Mouse (Mus musculus) liver, embryonic 12.5 days (tissue): ENCODE measurements around the gene Rpain. TPM values are rescaled to one million over a fixed set of nuclear protein-coding genes. Genes with fewer than 3 reads are reported as not detected.

Experiments used
- ATAC-seq: fragments of 200-750 bp; cut with Nextera tagmentation; 2 replicates; pipeline ENCODE4 v1.8.0; 2017; ENCODE audit warnings: moderate number of reproducible peaks, mild to moderate bottlenecking, moderate library complexity
- H3K27ac ChIP-seq: fragments of 300-500 bp; sonication (generic); 2 replicates; pipeline ENCODE4 v1.5.1; 2016; ENCODE audit warnings: mild to moderate bottlenecking
- H3K27me3 ChIP-seq: fragments of 300-500 bp; sonication (generic); replicated peaks from 2 replicates; pipeline ENCODE4 v1.6.1; 2016; ENCODE audit warnings: mild to moderate bottlenecking, moderate library complexity
- H3K36me3 ChIP-seq: fragments of 300-500 bp; sonication (generic); 2 replicates; pipeline ENCODE4 v1.6.1; 2016; ENCODE audit warnings: mild to moderate bottlenecking, moderate library complexity
- H3K4me1 ChIP-seq: fragments of 300-500 bp; sonication (generic); 2 replicates; pipeline ENCODE4 v1.6.1; 2016
- H3K4me2 ChIP-seq: fragments of 300-500 bp; sonication (generic); 2 replicates; pipeline ENCODE4 v1.6.1; 2016; ENCODE audit warnings: mild to moderate bottlenecking, moderate library complexity
- H3K4me3 ChIP-seq: fragments of 300-500 bp; sonication (generic); 2 replicates; pipeline ENCODE4 v1.5.1; 2016; ENCODE audit warnings: mild to moderate bottlenecking, moderate library complexity
- H3K9ac ChIP-seq: fragments of 300-500 bp; sonication (generic); 2 replicates; pipeline ENCODE4 v1.6.1; 2016; ENCODE audit warnings: mild to moderate bottlenecking, moderate library complexity
- H3K9me3 ChIP-seq: fragments of 300-500 bp; sonication (generic); replicated peaks from 2 replicates; pipeline ENCODE4 v1.6.1; 2016; ENCODE audit warnings: mild to moderate bottlenecking, moderate library complexity
- WGBS: fragments of 180-500 bp; shearing (Covaris S2); methylation state at CpG from one replicate; pipeline ENCODE4 v1.1.7; 2016; ENCODE audit not compliant: insufficient replicate concordance; 5-methylcytosine and 5-hydroxymethylcytosine counted together
- polyA plus RNA-seq: library from polyadenylated mRNA; unstranded; fragments of >200 nt; fragmentation: Nextera tagmentation; extraction: Ambion mirVana; gene quantifications from 2 replicates; pipeline ENCODE4 v1.2.1, GENCODE M21; 2016

The Rpain gene
- polyA plus RNA-seq, 1 experiment from 2014 or later, result 105 TPM

DNA sequence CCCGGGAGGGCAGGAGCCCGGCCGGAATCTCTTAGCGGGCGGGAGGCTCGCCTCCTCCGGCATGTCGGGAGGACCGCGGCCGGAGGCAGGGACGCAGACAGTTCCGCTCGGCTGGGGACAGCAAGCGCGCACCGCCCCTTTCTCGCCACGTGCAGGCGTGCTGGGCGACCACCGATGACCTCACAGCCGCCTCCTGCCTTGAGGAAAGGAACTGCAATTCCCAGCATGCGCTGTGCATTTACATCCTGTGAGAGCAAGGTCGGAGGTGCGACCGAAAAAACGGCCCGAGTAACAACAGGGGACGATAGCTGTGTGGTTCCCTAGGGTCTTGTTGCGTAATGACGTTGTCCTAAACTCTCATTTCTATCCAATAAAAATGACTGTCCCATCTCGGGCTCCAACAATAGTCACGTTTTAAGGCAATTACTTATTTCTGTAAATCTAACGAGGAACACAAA is 34.3 kb downstream of the Rpain start, which contains the start of gene Dhx33:
Gene Dhx33, minus strand, starts transcription at position 122 of the 458 bp plus-strand sequence.
- no peaks in the 10 kb centered on the region for H3K9me3 ChIP-seq
- peak; percentile 93 for ATAC-seq
- peaks cover 42% of the 10 kb centered on the region for H3K36me3 ChIP-seq
- peak within 1 kb of the TSS; percentile 82 for H3K27ac ChIP-seq
- H3K4me2 ChIP-seq, result peak within 1 kb of the TSS; percentile 90
- H3K27me3 ChIP-seq, result no peaks in the 10 kb centered on the region
- H3K4me3 ChIP-seq, result peak within 1 kb of the TSS; percentile 93
- H3K4me1 ChIP-seq, result peaks cover 34% of the 10 kb centered on the region
- H3K9ac ChIP-seq, result peak within 1 kb of the TSS; percentile 83
- WGBS, result under 1% methylated on average over 34 of the region's 35 CpGs

DNA sequence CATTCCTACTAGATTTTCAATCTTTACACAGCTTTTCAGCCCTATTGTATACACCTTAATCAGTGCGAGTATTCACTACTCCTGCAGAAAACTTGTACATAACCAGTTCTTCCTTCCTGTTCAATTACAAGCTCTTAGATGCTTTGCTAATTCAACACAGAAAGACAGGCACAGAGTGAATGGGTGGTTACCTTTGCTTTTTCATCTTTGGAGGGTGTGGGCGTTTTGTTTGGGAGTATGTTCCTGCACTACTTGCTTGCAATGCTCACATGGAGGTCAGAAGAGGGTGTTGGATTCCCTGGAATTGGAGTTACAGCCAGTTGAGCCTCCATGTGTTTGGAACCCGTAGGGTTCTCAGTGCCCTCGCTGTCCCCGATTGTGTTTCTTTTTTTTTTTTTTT is 35.0 kb downstream of the Rpain start:
- no peak for ATAC-seq
- H3K27me3 ChIP-seq, result no peaks in the 10 kb centered on the region
- peak overlapping the region; percentile 72 for H3K27ac ChIP-seq
- H3K4me2 ChIP-seq, result peak overlapping the region; percentile 90
- H3K9ac ChIP-seq, result peak overlapping the region; percentile 83
- peaks cover 42% of the 10 kb centered on the region for H3K36me3 ChIP-seq
- H3K4me1 ChIP-seq, result peaks cover 38% of the 10 kb centered on the region
- no peaks in the 10 kb centered on the region for H3K9me3 ChIP-seq
- peak overlapping the region; percentile 93 for H3K4me3 ChIP-seq
- 45% methylated on average over 5 of the region's 5 CpGs for WGBS

DNA sequence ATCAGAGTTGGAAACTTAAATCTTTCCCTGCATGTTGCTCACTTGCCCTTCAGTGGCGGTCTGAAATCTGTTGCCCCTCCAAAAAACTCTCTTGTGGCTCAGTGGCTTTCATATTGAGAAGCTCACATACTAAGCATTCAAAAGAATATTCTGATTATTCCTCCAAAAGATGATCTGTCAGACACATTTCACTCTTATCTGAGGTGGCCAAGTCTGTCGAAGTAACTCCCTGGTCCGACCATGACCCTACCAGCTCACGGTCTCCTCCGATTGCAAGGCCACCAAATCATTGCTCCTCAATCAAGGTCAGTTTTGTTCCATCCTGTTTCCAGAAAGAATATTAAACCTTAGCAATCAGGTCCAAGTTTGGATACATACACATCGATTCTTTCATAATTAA is 37.0 kb downstream of the Rpain start:
- Histone ChIP-seq H3K27ac (no peak overlapping the region), H3K27me3 (no peaks in the 10 kb centered on the region), H3K9ac (no peak overlapping the region), H3K4me2 (no peak overlapping the region), H3K9me3 (no peaks in the 10 kb centered on the region), H3K4me3 (no peak overlapping the region), H3K4me1 (peaks cover 29% of the 10 kb centered on the region), H3K36me3 (peaks cover 48% of the 10 kb centered on the region)
- ATAC-seq, result no peak
- 80% methylated on average over 6 of the region's 6 CpGs for whole genome bisulfite sequencing

DNA sequence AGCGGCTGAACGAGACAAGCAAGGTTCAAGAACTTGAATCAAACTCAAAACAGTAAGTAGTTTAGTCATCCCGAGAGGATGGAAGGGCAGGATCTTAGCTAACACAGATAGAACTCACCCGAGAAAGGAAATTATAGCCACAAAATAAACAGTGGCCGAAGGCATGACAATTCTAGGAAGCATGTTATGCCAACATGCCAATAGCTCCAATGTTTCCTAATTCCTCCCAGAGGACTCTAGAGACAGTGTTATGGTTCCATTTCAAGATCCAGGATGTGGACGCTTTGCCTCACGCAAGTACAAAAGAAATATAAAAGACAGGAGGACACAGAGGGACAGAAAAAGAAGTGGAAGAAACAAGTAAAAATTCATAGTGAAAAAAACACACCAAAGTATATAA is 37.8 kb downstream of the Rpain start:
- no peak overlapping the region for H3K4me2 ChIP-seq
- peaks cover 21% of the 10 kb centered on the region for H3K4me1 ChIP-seq
- 86% methylated on average over 7 of the region's 7 CpGs for WGBS
- H3K9ac ChIP-seq, result no peak overlapping the region
- no peak overlapping the region for H3K4me3 ChIP-seq
- no peak for ATAC-seq
- H3K36me3 ChIP-seq, result peaks cover 56% of the 10 kb centered on the region
- no peaks in the 10 kb centered on the region for H3K27me3 ChIP-seq
- H3K27ac ChIP-seq, result no peak overlapping the region
- no peaks in the 10 kb centered on the region for H3K9me3 ChIP-seq

DNA sequence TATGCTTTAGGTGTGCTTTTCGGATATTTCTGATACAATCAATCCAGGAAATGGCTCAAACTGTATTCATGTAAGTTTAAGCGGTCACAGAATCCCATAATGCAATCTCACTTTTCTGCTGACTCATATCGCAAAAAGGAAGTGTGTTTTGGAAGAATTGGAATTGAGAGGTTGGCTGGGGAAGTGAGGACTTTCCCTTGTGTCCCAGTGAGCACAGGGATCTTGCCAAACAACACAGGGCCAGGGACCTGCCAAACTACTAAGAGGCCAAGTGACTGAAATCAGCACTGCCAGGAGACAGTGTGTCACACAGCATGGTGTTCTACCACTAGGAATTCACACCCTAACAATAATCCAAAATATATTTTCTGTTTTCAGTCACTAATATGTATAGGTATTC is 38.3 kb downstream of the Rpain start:
- 76% methylated on average over 3 of the region's 3 CpGs for WGBS
- Histone ChIP-seq H3K9ac (no peak overlapping the region), H3K36me3 (peaks cover 59% of the 10 kb centered on the region)

DNA sequence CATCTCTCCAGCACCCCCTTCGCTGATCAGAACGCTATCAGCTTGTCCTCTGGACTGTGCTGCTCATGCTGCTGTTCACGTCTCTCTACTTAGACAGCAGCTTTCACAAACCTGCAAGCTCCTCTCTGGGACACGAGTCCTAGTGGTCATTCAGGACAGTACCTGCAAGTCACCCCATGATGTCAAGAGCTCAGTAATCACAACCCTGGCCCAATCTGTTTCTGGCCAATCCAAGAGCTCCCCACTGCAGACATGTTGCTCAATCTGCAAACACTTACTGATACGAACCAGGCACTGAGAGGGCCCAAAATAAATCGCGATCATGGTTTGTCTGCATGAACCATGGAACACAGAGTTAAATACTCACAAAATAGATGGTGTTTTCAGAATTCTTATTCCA is 42.7 kb downstream of the Rpain start:
- 78% methylated on average over 7 of the region's 7 CpGs for WGBS
- no peaks in the 10 kb centered on the region for H3K27me3 ChIP-seq
- peaks cover 23% of the 10 kb centered on the region for H3K4me1 ChIP-seq
- ATAC-seq, result peak; percentile 71
- no peak overlapping the region for H3K9ac ChIP-seq
- H3K4me2 ChIP-seq, result no peak overlapping the region
- peaks cover 69% of the 10 kb centered on the region for H3K36me3 ChIP-seq
- no peak overlapping the region for H3K27ac ChIP-seq
- no peak overlapping the region for H3K4me3 ChIP-seq
- H3K9me3 ChIP-seq, result no peaks in the 10 kb centered on the region

More for the DNA sequence above, 38.3 kb downstream of the Rpain start:
- Histone ChIP-seq H3K4me3 (no peak overlapping the region), H3K4me1 (peaks cover 16% of the 10 kb centered on the region), H3K27ac (no peak overlapping the region), H3K9me3 (no peaks in the 10 kb centered on the region), H3K27me3 (no peaks in the 10 kb centered on the region), H3K4me2 (no peak overlapping the region)
- ATAC-seq, result no peak

- no peak for ATAC-seq
- no peak overlapping the region for H3K4me2 ChIP-seq
- 74% methylated on average over 1 of the region's 1 CpGs for WGBS
These were observed 47.0 kb downstream of the Rpain start for GRCm38 (mm10) chr11:71017051-71017450.

DNA sequence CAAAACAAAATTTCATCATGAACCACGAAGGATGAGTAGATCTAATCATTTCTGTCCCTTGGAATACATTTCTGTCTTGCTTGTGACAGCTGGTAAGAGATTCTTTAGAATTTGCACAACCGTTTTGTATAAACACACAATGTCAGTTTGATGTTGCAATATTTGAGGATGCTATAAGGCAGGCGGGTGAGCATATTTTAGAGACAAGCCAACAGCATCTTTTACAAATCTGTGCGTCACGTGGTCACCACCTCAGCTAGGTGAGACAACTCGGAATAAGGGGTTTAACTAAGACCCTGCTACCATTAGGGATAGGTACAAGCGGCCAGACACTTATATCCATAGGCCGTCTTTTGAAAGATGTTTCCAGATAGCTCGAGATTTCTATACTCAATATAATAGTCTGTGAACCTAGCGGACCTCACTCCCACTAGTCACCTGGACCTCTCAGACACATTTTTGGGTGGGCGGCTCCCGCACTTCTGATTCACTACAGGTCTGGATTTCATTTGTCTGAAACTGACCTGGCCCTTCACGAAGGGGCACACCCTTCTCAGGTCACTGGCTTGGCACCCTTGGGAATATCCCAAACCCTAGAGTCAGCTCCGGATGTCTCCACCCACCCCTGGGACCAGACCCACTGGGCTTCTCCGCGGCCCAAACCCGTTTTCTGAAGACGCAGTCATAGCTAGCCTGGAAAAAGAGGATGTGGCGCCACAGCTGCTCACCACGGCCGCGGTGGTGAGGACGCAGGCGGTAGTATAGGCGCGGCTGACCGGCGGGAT is 48.6 kb downstream of the Rpain start:
- Histone ChIP-seq H3K4me3 (peak overlapping the region; percentile 83), H3K9me3 (no peaks in the 10 kb centered on the region), H3K36me3 (peaks cover 42% of the 10 kb centered on the region), H3K4me2 (peak overlapping the region; percentile 70), H3K4me1 (peaks cover 54% of the 10 kb centered on the region), H3K27ac (peak overlapping the region; percentile 77), H3K9ac (peak overlapping the region; percentile 84), H3K27me3 (no peaks in the 10 kb centered on the region)
- WGBS, result 5% methylated on average over 28 of the region's 28 CpGs
- ATAC-seq, result peak; percentile 14

More at GRCm38 (mm10) chr11:71017051-71017450, 47.0 kb downstream of the Rpain start:
- Histone ChIP-seq H3K4me1 (peaks cover 40% of the 10 kb centered on the region), H3K27me3 (no peaks in the 10 kb centered on the region), H3K27ac (no peak overlapping the region), H3K4me3 (no peak overlapping the region), H3K9me3 (no peaks in the 10 kb centered on the region), H3K36me3 (peaks cover 39% of the 10 kb centered on the region), H3K9ac (peak overlapping the region; percentile 15; the same call in 1 of the 2 replicates)

DNA sequence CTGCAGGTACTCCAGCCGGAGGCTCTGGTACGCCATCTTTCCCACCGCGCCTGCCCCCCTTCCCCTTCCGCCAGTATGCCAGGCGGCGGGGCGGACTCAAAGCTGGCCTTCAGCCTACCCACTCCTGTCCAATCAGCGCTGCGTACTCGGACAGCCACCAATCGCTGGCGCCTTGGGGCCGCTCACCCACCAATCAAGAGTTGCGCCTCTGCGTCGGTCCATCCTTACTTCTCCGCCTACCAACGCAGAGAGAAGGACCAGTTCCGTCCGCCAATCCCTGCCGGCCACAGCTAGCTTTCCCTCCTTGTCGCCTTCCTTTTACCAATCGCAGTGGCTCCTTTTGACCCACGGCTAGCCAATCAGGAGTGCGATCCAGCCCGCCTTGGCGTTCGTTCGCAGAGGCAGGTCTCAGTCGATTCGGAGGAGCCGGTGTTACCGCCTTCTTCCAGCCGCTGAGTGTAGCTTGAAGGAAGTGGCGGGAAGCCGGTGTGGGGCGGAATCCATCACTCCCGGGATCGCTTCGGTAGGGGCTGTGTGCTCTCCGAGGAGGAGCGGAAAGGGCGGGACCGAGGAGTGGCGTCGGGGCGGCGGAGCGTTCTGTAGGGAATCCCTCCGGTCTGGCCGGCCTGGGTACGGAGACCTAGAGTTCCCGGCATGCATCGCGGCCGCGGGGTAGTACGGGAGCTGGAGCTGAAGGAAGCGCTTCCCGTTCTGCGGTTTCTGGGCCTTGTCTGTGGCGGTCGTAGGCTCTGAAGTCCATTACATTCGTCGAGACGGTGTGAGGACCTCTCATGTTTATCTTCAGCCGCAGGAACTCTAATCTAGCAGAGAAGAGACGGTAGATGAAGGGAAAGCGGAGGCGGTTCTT is 49.4 kb downstream of the Rpain start, which contains the start of the genes Mis12 and Derl2:
Gene Mis12, plus strand, starts transcription at position 411 of the 868 bp plus-strand sequence.
Gene Derl2, minus strand, starts transcription at position 641 of the 868 bp plus-strand sequence.
- peak; percentile 98 for ATAC-seq
- peak within 1 kb of the TSS; percentile 83 for H3K4me3 ChIP-seq
- peaks cover 42% of the 10 kb centered on the region for H3K36me3 ChIP-seq
- WGBS, result under 1% methylated on average over 71 of the region's 71 CpGs
- H3K4me1 ChIP-seq, result peaks cover 54% of the 10 kb centered on the region
- H3K9me3 ChIP-seq, result no peaks in the 10 kb centered on the region
- H3K9ac ChIP-seq, result peak within 1 kb of the TSS; percentile 84
- peak within 1 kb of the TSS; percentile 93 for H3K27ac ChIP-seq
- no peaks in the 10 kb centered on the region for H3K27me3 ChIP-seq
- peak within 1 kb of the TSS; percentile 92 for H3K4me2 ChIP-seq
